Mouse (Mus musculus): ENCODE data around the gene Tmem260.
"Not testable (repeated sequence)": the region's sequence is repeated elsewhere in the genome, so short reads cannot be mapped to it uniquely, and the experiment has no call there.

Tmem260 gene

GRCm38 (mm10) chr14:48445984-48446683, at the start of gene Tmem260:
Gene Tmem260 (plus strand): TSS chr14:48446124.
- DNase-seq (ENCODE audit: low read depth): peak; percentile 94

GRCm38 (mm10) chr14:48406086-48406485, 39.8 kb upstream of the Tmem260 start:
- peak; percentile 58 for DNase-seq (ENCODE audit: low read depth)

GRCm38 (mm10) chr14:48417064-48417463, 28.9 kb upstream of the Tmem260 start:
- no peak for DNase-seq (ENCODE audit: low read depth)

GRCm38 (mm10) chr14:48418264-48418663, 27.7 kb upstream of the Tmem260 start:
- no peak for DNase-seq (ENCODE audit: low read depth)

GRCm38 (mm10) chr14:48418672-48419071, 27.3 kb upstream of the Tmem260 start:
- DNase-seq (ENCODE audit: low read depth): no peak

- DNase-seq (ENCODE audit: low read depth): no peak
Observed at GRCm38 (mm10) chr14:48421476-48421875, 24.4 kb upstream of the Tmem260 start.

- no peak for DNase-seq (ENCODE audit: low read depth)
Observed at GRCm38 (mm10) chr14:48421996-48422395, 23.9 kb upstream of the Tmem260 start.

GRCm38 (mm10) chr14:48422436-48422835, 23.5 kb upstream of the Tmem260 start:
- no peak for DNase-seq (ENCODE audit: low read depth)

- DNase-seq (ENCODE audit: low read depth): no peak
Observed at GRCm38 (mm10) chr14:48422901-48423300, 23.0 kb upstream of the Tmem260 start.

- DNase-seq (ENCODE audit: low read depth): no peak
Observed at GRCm38 (mm10) chr14:48431978-48432377, 13.9 kb upstream of the Tmem260 start.

GRCm38 (mm10) chr14:48443796-48444195, 2.1 kb upstream of the Tmem260 start:
- DNase-seq (ENCODE audit: low read depth): peak; percentile 36

- DNase-seq (ENCODE audit: low read depth): no peak
Observed at GRCm38 (mm10) chr14:48451966-48452407, 6.1 kb downstream of the Tmem260 start.

GRCm38 (mm10) chr14:48453411-48453810, 7.5 kb downstream of the Tmem260 start:
- no peak for DNase-seq (ENCODE audit: low read depth)

- no peak for DNase-seq (ENCODE audit: low read depth)
Observed at GRCm38 (mm10) chr14:48456305-48457092, 10.6 kb downstream of the Tmem260 start.

GRCm38 (mm10) chr14:48457288-48457938, 11.5 kb downstream of the Tmem260 start:
- DNase-seq (ENCODE audit: low read depth): no peak

- no peak for DNase-seq (ENCODE audit: low read depth)
Observed at GRCm38 (mm10) chr14:48458901-48459300, 13.0 kb downstream of the Tmem260 start.

- no peak for DNase-seq (ENCODE audit: low read depth)
Observed at GRCm38 (mm10) chr14:48468339-48468738, 22.4 kb downstream of the Tmem260 start.

GRCm38 (mm10) chr14:48470742-48471487, 25.0 kb downstream of the Tmem260 start:
- no peak for DNase-seq (ENCODE audit: low read depth)

- no peak for DNase-seq (ENCODE audit: low read depth)
Observed at GRCm38 (mm10) chr14:48472179-48472578, 26.3 kb downstream of the Tmem260 start.

GRCm38 (mm10) chr14:48475370-48475769, 29.4 kb downstream of the Tmem260 start:
- no peak for DNase-seq (ENCODE audit: low read depth)

GRCm38 (mm10) chr14:48475834-48476233, 29.9 kb downstream of the Tmem260 start:
- not testable (repeated sequence) for DNase-seq (ENCODE audit: low read depth)

- DNase-seq (ENCODE audit: low read depth): no peak
Observed at GRCm38 (mm10) chr14:48476278-48476677, 30.4 kb downstream of the Tmem260 start.
